Mouse (Mus musculus) spleen, postnatal 4 days (tissue): Measurements from ENCODE around the gene Atat1.

Source experiments
- DNase-seq, 2 experiments: peaks; one replicate each; pipeline ENCODE4 v3.0.0; 2022; ENCODE audit warnings: low spot score in 2 of 2

Gene Atat1

GRCm38 (mm10) chr17:35917463-35918251, 7.8 kb upstream of the Atat1 start:
- peak in 1 of 2 experiments; percentile 79 for DNase-seq

DNA sequence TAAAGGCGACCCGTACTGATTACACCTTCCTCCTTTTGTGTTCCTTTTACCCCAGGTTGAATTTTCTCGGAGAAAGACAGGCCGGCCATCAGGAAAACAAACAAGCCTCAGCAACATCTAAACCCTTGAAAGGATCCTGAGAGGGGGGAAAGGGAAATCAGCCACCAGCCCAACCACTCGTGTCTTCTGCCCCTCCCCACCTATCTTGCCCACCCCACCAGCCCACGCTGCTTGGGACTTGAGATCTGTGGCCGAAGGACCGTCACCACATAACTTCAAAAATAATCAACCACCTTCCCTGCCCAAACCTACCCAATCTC, 7.2 kb upstream of the Atat1 start:
- peak in 1 of 2 experiments; percentile 51 for DNase-seq

GRCm38 (mm10) chr17:35916297-35917142, 6.6 kb upstream of the Atat1 start, which contains the start of the genes Mrps18b and Ppp1r10:
Mrps18b (minus strand) TSS chr17:35916389.
Ppp1r10 (plus strand) TSS chr17:35916434.
- peak; percentile 99 to 100 for DNase-seq

- DNase-seq: no peak
Measured at GRCm38 (mm10) chr17:35915538-35916296, 5.8 kb upstream of the Atat1 start.

DNA sequence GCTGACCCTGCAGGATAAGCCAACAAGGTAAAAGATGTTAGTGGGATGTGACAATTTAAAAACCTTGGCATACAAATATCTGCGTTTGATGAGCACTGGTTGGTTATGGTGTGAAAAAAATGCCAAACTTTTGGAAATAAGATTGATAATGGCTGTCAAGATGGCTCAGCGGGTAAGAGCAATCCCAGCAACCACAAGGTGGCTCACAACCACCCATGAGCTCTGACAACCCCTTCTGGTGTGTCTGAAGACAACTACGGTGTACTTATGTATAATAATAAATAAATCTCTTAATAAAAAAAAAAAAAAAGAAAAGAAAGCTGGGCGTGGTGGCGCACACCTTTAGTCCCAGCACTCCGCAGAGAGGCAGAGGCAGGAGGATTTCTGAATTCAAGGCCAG, 5.1 kb upstream of the Atat1 start:
- DNase-seq: no peak

- no peak for DNase-seq
Measured at GRCm38 (mm10) chr17:35909186-35909918, 523 bp downstream of the Atat1 start.

- DNase-seq: no peak
Measured at GRCm38 (mm10) chr17:35907609-35908008, 2.3 kb downstream of the Atat1 start.

- DNase-seq: no peak
Measured at GRCm38 (mm10) chr17:35905587-35905986, 4.3 kb downstream of the Atat1 start.

- DNase-seq: no peak
Measured at GRCm38 (mm10) chr17:35903992-35904355, 5.9 kb downstream of the Atat1 start.

DNA sequence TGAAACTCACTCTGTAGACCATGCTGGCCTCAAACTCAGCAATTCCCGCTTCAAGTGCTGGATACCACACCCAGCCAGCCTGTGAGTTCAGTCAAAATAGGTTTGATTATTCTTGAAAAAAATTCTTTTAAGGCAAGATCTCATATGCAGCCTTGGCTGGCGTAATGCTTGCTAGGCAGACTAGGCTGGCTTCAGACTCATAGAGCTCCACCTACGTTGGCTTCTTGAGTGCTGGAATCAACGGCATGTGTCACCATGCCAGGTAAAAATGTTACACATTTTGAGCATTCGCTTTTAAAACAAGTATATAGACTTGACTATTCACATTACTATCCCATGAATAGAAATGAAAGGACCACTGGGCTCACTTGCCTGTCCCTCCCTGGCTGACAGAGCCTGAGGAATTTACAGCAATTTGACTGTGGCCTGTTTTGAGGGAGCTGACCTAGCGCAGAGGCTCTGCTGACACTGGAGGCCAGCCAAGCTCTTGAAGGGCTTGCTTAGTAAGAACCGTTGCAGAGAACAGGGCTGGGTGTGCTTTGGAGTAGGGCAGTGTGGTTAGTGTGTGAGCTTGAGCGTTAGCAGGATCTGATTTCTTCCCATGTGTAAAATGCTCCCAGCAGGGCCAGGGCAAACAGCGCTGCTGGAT, 6.4 kb downstream of the Atat1 start:
- no peak for DNase-seq

DNA sequence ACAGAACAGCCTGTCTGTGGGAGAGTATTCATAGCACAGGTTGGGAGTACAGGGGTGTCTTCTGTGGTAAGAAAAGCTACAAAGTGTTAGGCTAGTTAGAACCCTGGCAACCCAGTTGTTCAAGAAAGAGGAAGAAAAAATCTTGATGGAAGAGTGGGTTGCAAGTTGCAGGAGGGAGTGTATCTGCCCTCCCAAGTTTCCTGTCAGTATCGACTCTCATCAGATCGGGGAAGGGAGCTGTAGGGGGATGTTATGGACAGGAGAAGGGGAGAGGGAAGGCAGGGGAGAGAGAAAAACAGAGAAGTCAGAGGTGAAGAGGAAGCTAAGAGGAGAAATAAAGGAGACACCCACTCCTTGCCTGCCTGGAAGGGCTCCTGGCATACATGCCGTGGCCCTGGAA, 9.2 kb downstream of the Atat1 start:
- DNase-seq: no peak

GRCm38 (mm10) chr17:35897644-35898573, 12.0 kb downstream of the Atat1 start:
- peak in 1 of 2 experiments; percentile 58 for DNase-seq

DNA sequence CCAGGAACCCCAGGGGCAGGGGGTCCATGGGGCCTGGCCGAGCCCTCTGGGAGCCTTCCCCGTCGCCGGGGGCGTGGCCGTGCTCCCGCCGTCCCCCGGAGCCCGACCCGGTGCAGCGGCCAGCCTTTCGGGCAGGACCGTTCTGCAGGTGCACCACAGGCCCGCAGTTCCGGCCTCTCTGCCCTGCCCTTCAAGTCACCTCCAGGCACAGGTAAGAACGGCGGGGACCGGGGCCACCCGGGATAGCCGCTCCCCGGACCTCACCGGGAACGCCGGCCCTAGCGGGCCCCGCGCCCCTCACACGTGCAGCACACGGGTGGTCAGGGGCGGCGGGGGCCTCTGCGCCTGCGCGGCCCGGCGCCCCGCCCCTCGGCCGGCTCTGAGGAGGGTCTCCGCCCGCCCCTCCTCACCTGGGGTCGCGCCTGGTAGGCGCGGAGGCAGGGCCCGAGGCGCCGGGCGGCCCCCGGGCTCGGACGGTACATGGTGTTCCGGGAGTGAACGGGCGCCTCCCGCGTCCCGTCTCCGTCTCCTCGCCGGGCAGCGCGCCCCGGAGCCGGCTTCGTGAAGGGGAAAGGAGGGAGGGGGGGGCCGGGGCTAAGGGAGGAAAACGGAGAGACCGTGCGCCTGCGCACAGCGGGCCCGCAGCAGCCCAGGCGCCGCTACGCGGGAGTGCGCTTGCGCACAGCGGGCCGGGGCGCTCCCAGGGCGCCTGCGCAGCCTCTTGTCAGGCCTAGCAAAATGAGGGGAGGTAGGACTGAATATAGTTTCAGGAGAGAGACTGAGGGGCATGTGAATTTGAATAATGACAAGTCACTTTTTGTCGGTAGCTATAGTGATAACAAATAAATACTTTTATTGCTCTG, 12.9 kb downstream of the Atat1 start, which contains the start of gene 2310061I04Rik:
2310061I04Rik (minus strand) TSS at position 651 of the 863 bp plus-strand sequence.
- peak; percentile 90 to 97 for DNase-seq

DNA sequence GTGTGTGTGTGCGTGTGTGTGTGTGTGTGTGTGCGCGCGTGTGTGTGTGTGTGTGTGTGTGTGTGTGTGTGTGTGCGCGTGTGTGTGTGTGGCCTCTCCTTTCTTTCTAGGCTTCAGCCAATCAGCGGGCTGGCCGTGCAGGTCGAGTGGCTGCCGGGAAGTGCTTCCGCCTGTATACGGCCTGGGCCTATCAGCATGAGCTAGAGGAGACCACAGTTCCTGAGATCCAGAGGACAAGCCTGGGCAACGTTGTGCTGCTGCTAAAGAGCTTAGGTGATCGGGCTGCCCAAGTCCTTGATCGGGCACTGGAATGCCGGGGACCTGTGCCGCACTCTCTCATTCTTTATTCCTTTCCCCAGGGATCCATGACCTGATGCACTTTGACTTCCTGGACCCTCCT, 22.1 kb downstream of the Atat1 start:
- no peak for DNase-seq

GRCm38 (mm10) chr17:35883777-35884176, 26.1 kb downstream of the Atat1 start:
- no peak for DNase-seq

GRCm38 (mm10) chr17:35882924-35883323, 27.0 kb downstream of the Atat1 start:
- no peak for DNase-seq

DNA sequence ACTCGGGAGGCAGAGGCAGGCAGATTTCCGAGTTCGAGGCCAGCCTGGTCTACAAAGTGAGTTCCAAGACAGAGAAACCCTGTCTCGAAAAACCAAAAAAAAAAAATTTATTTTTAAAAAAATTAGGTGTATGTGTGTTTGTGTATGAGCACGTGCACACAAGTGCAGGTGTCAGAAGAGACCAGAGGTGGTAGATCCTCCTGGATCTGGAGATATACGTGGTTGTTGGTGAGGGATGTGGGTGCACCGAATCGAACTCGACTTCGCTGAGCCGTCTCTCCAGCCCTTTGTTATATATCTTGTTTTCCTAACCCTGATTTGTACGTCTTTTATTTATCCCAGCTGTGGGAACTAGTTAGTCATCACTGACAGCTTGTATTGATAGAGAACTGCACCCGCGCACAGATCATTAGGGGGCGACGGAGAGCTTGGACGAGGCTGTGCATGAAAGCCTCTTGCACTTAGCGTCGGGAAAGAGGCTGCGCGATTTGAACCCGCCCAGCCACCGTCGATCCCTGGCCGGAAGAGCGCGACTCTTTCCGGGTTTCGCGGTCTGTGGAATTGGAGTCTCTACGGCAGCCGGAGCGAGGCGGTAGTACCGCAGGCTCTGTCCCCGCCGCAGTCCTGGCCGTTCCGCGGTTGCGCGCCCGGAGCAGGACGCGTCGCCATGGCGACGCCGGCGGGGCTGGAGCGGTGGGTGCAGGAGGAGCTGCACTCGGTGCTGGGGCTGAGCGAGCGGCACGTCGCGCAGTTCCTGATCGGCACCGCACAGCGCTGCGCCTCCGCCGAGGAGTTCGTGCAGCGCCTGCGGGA, 30.4 kb downstream of the Atat1 start, which contains the start of gene Dhx16:
Dhx16 (plus strand) TSS at position 575 of the 813 bp plus-strand sequence.
- peak; percentile 94 to 96 for DNase-seq

DNA sequence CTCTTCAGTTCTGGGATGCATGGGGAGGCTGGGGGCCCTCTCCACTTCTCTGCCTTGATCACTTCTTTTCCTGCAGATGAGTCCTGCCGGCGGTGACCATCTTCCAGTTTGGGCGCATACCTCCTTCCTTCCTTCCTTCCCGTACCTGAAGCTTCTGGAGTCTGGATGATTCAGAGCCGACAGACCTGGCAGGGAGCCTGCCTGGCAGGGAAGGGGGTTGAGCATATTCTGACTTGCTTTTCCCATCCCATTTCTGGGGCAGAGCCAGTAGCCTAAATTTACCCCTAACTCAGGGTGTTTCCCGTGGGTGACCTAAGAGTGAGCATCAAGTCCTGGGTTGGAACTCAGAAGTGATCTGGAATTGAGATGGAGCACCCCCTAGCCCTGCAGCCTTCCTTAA, 35.2 kb downstream of the Atat1 start:
- no peak for DNase-seq
